Mouse (Mus musculus): Measurements from ENCODE around the gene Ccdc153. TPM values are rescaled to one million over a fixed set of nuclear protein-coding genes. Genes with fewer than 3 reads are reported as not detected.
A peak's percentile ranks its signal among the peaks of the same experiment; 100 is the strongest.

The Ccdc153 gene
- total and polyA plus RNA-seq, 3 experiments = not detected

DNA sequence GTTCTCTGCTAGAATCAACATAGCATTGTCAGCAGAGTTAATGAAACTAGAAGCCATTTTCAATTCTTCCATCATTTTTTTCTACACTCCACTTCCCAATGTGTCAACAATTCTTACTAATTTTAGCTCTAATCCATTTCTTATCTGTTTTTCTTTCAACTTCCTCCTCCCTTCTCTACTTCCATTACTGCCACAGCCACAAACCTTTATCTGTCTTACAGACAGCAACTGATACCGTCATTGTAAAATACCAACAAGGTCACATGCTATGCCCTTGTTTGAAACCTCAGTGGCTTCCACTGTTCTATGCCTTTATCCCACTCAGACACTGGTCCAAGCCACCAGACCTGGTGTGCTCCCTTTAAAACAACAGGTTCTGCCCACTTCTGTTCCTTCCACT is 46.5 kb upstream of the Ccdc153 start:
- Histone ChIP-seq H3K36me3 (replicated peaks in 1 of 2; ENCODE audit: control insufficient read depth in 1 of 2, insufficient read depth in 1 of 2, low read length in 1 of 2) (peaks cover 2 to 55% of the 10 kb centered on the region in 2 experiments), H3K4me3 (replicated peaks in 1 of 3; ENCODE audit: low read depth in 2 of 3, low read length in 2 of 3, poor library complexity in 1 of 3) (no peak overlapping the region), H3K27me3 (replicated peaks) (no peaks in the 10 kb centered on the region), H3K4me2 (ENCODE audit: insufficient read depth, low read depth, poor library complexity, severe bottlenecking) (no peak overlapping the region), H3K27ac (ENCODE audit: insufficient read depth, low read depth) (no peak overlapping the region), H3K9me3 (replicated peaks; ENCODE audit: low read length) (no peaks in the 10 kb centered on the region), H3K4me1 (ENCODE audit: control insufficient read depth in 1 of 2, insufficient read depth in 2 of 2) (peaks cover 13 to 55% of the 10 kb centered on the region in 2 experiments; a peak in 3 of 4 replicates), H3K79me2 (replicated peaks; ENCODE audit: control insufficient read depth, extremely low read depth, insufficient read depth, poor library complexity, severe bottlenecking) (peaks cover 22% of the 10 kb centered on the region; the same call in 1 of the 2 replicates), H3K9ac (ENCODE audit: insufficient read depth, low read depth) (no peak overlapping the region)
- dilution Hi-C loops (cut with MboI; ENCODE audit: extremely low pct_ligation_motif_present, extremely low pct_unique_long_range_greater_than_20kb, low sequenced_read_pairs) (no loop called here), in situ Hi-C loops (cut with MboI; ENCODE audit: low pct_ligation_motif_present, low pct_unique_long_range_greater_than_20kb, low sequenced_read_pairs) (no loop called here)
- DNase-seq (ENCODE audit: extremely low read depth) = no peak
- TF ChIP-seq TBP (conservative IDR thresholded peaks at IDR 0.05; ENCODE audit: low read depth, low read length) = no peak
- no peak for TF ChIP-seq USF2 (conservative IDR thresholded peaks at IDR 0.05; ENCODE audit: low read depth, low read length)
- TF ChIP-seq SIN3A (IDR thresholded peaks at IDR 0.05; ENCODE audit: low read length) = no peak
- no peak for TF ChIP-seq IRF4 (IDR thresholded peaks at IDR 0.05; ENCODE audit: low read depth, low read length)
- TF ChIP-seq JUND (conservative IDR thresholded peaks at IDR 0.05; ENCODE audit: low read depth, low read length) = no peak
- no peak for TF ChIP-seq USF1 (IDR thresholded peaks at IDR 0.05; ENCODE audit: low read depth, low read length)

DNA sequence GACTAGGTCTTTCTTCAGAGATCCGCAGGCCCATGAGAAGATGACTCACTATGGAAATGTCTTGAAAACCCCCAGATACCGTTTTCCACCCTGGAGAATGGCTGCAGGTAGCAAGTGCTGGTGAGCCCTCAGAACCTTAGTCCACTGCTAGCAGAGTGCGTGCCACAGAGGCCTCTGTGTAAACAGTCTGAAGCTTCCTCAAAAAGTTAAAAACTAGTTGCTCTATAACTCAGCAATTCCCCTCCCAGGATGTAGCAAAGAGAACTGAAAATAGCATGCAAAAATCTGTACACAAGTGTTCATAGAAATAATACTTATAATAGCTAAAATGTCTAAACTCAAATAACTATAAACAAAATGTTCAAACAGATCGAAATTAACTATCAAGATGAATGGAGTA is 44.1 kb upstream of the Ccdc153 start:
- Histone ChIP-seq H3K4me3 (replicated peaks in 1 of 3; ENCODE audit: low read depth in 2 of 3, low read length in 2 of 3, poor library complexity in 1 of 3) (no peak overlapping the region), H3K36me3 (replicated peaks in 1 of 2; ENCODE audit: control insufficient read depth in 1 of 2, insufficient read depth in 1 of 2, low read length in 1 of 2) (peaks cover 8 to 66% of the 10 kb centered on the region in 2 experiments), H3K4me2 (ENCODE audit: insufficient read depth, low read depth, poor library complexity, severe bottlenecking) (peak overlapping the region; percentile 74), H3K27me3 (replicated peaks) (no peaks in the 10 kb centered on the region), H3K27ac (ENCODE audit: insufficient read depth, low read depth) (no peak overlapping the region; the same call in 1 of the 2 replicates), H3K9me3 (replicated peaks; ENCODE audit: low read length) (no peaks in the 10 kb centered on the region), H3K79me2 (replicated peaks; ENCODE audit: control insufficient read depth, extremely low read depth, insufficient read depth, poor library complexity, severe bottlenecking) (peaks cover 17% of the 10 kb centered on the region), H3K4me1 (ENCODE audit: control insufficient read depth in 1 of 2, insufficient read depth in 2 of 2) (peaks cover 13 to 59% of the 10 kb centered on the region in 2 experiments; a peak in 3 of 4 replicates), H3K9ac (ENCODE audit: insufficient read depth, low read depth) (0 out of 2 replicates have a peak overlapping the region, but pooled peaks have one; percentile 9)
- TF ChIP-seq GABPA (IDR thresholded peaks at IDR 0.05; ENCODE audit: insufficient replicate concordance, low read depth, low read length) = no peak
- peak; percentile 35; the same call in 1 of the 2 replicates for TF ChIP-seq MEF2A (IDR thresholded peaks at IDR 0.05; ENCODE audit: borderline replicate concordance, low read depth, low read length)
- 0 out of 2 replicates have a peak, but pooled peaks have one; percentile 12 for TF ChIP-seq JUND (conservative IDR thresholded peaks at IDR 0.05; ENCODE audit: low read depth, low read length)
- 0 out of 2 replicates have a peak, but pooled peaks have one; percentile 10 for TF ChIP-seq ETS1 (conservative IDR thresholded peaks at IDR 0.05; ENCODE audit: low read depth, low read length)
- TF ChIP-seq CTCF (conservative IDR thresholded peaks at IDR 0.05 in 1 of 2, IDR thresholded peaks at IDR 0.05 in 1 of 2; ENCODE audit: low read depth in 2 of 2, low read length in 2 of 2) = no peak
- 0 out of 2 replicates have a peak, but pooled peaks have one; percentile 1 for TF ChIP-seq ELF1 (IDR thresholded peaks at IDR 0.05; ENCODE audit: low read depth, low read length)
- TF ChIP-seq IRF4 (IDR thresholded peaks at IDR 0.05; ENCODE audit: low read depth, low read length) = peak; percentile 79
- 0 out of 2 replicates have a peak, but pooled peaks have one; percentile 27 for TF ChIP-seq RCOR1 (conservative IDR thresholded peaks at IDR 0.05; ENCODE audit: low read depth, low read length)
- peak; percentile 79 for TF ChIP-seq EP300 (IDR thresholded peaks at IDR 0.05; ENCODE audit: low read length)
- TF ChIP-seq BHLHE40 (IDR thresholded peaks at IDR 0.05; ENCODE audit: low read depth, low read length) = 0 out of 2 replicates have a peak, but pooled peaks have one; percentile 49
- dilution Hi-C loops (cut with MboI; ENCODE audit: extremely low pct_ligation_motif_present, extremely low pct_unique_long_range_greater_than_20kb, low sequenced_read_pairs) = no loop called here
- in situ Hi-C loops (cut with MboI; ENCODE audit: low pct_ligation_motif_present, low pct_unique_long_range_greater_than_20kb, low sequenced_read_pairs) = no loop called here
- DNase-seq (ENCODE audit: extremely low read depth) = peak; percentile 54
